Mouse (Mus musculus) cerebellum, adult 2 months (tissue): Measurements from ENCODE around the gene Prr22.

Source experiments
- CTCF ChIP-seq: fragments of 200-500 bp; IDR thresholded peaks from 2 replicates; pipeline ENCODE4 v1.5.1; 2011; ENCODE audit warnings: low read depth, mild to moderate bottlenecking, control low read depth, low read length, moderate library complexity, borderline replicate concordance; ENCODE audit not compliant: insufficient read depth
- POLR2A ChIP-seq: fragments of 200-500 bp; IDR thresholded peaks from 2 replicates; pipeline ENCODE4 v1.6.1; 2011; ENCODE audit warnings: low read length, control low read depth, borderline replicate concordance; ENCODE audit not compliant: insufficient read depth

GRCm38 (mm10) chr17:56764474-56765354 lies 5.3 kb upstream of the Prr22 start, which contains the start of gene Dus3l:
- TF ChIP-seq CTCF = no peak
- TF ChIP-seq POLR2A = peak; percentile 77
